Mouse (Mus musculus) gastrocnemius, postnatal 14 days (tissue): ENCODE measurements around the gene Upk1a. TPM values are rescaled to one million over a fixed set of nuclear protein-coding genes. Genes with fewer than 3 reads are reported as not detected.
A peak's percentile ranks its signal among the peaks of the same experiment; 100 is the strongest.

Experiments used
- DNase-seq: peaks from one replicate; pipeline ENCODE4 v3.0.0; 2021; ENCODE audit warnings: mixed read lengths
- intact Hi-C: fragments of 180-260 bp; cut with DNase I; formaldehyde crosslinking; loops from one replicate; pipeline ENCODE4 v1.15.1; 2025; ENCODE audit warnings: low total_unique reads
- long read RNA-seq, 2 experiments: library from polyadenylated mRNA; stranded (forward); transcript quantifications; one replicate each; pipeline ENCODE4 v2.0.0; 2021
- total RNA-seq, 2 experiments: library from RNA; stranded (reverse); gene quantifications; 2 replicates each; pipeline ENCODE4 v1.2.3; 2021

Gene Upk1a
- under 1 TPM; 0.14 to 0.16 TPM for total RNA-seq
- long read RNA-seq, experiment 1, partial matches to known transcripts, result 0 of 5 reads
- long read RNA-seq, experiment 1, other reads (novel, unspliced or antisense), result 5 of 5 reads
- long read RNA-seq, experiment 2, result 0 reads

GRCm38 (mm10) chr7:30612654-30613402 is at the start of gene Upk1a:
Gene Upk1a, minus strand, starts transcription at chr7:30612847.
- intact Hi-C loops, result loop anchor here (2.0 kb wide), 1 partner anchor 22 kb away; no protein-coding TSS in a partner anchor
- DNase-seq, result no peak

GRCm38 (mm10) chr7:30649591-30650540 is 37.2 kb upstream of the Upk1a start, which contains the start of gene Rbm42:
Gene Rbm42, minus strand, starts transcription at chr7:30650317.
- DNase-seq, result peak; percentile 99
- intact Hi-C loops, result no loop called here

- no peak for DNase-seq
- intact Hi-C loops, result no loop called here
Observed at GRCm38 (mm10) chr7:30639083-30639482, 26.4 kb upstream of the Upk1a start.

- intact Hi-C loops, result no loop called here
- no peak for DNase-seq
Observed at GRCm38 (mm10) chr7:30636395-30636794, 23.7 kb upstream of the Upk1a start.

GRCm38 (mm10) chr7:30635752-30636151 is 23.1 kb upstream of the Upk1a start, which contains the start of gene Etv2:
Gene Etv2, minus strand, starts transcription at chr7:30635852.
- DNase-seq, result no peak
- intact Hi-C loops, result no loop called here

GRCm38 (mm10) chr7:30634621-30635020 is 22.0 kb upstream of the Upk1a start:
- intact Hi-C loops, result no loop called here
- peak; percentile 30 for DNase-seq

GRCm38 (mm10) chr7:30633762-30634412 is 21.2 kb upstream of the Upk1a start:
- no peak for DNase-seq
- intact Hi-C loops, result no loop called here

GRCm38 (mm10) chr7:30629013-30629412 is 16.4 kb upstream of the Upk1a start:
- intact Hi-C loops, result no loop called here

GRCm38 (mm10) chr7:30626647-30627046 is 14.0 kb upstream of the Upk1a start:
- intact Hi-C loops, result no loop called here
- no peak for DNase-seq

More at GRCm38 (mm10) chr7:30629013-30629412, 16.4 kb upstream of the Upk1a start:
- DNase-seq, result no peak

- intact Hi-C loops, result no loop called here
Observed at GRCm38 (mm10) chr7:30625530-30626384, 13.1 kb upstream of the Upk1a start, which contains the start of gene Cox6b1. Gene Cox6b1, minus strand, starts transcription at chr7:30626151.

GRCm38 (mm10) chr7:30619202-30619601 is 6.6 kb upstream of the Upk1a start:
- DNase-seq, result no peak
- intact Hi-C loops, result no loop called here

More at GRCm38 (mm10) chr7:30625530-30626384, 13.1 kb upstream of the Upk1a start, which contains the start of gene Cox6b1:
- DNase-seq, result peak; percentile 87

GRCm38 (mm10) chr7:30618658-30619057 is 6.0 kb upstream of the Upk1a start:
- no peak for DNase-seq
- intact Hi-C loops, result no loop called here

- intact Hi-C loops, result no loop called here
- DNase-seq, result no peak
Observed at GRCm38 (mm10) chr7:30615049-30615760, 2.6 kb upstream of the Upk1a start.

- intact Hi-C loops, result no loop called here
- DNase-seq, result no peak
Observed at GRCm38 (mm10) chr7:30614454-30614853, 1.8 kb upstream of the Upk1a start.

GRCm38 (mm10) chr7:30613529-30614112 is 974 bp upstream of the Upk1a start:
- DNase-seq, result peak; percentile 38
- intact Hi-C loops, result loop anchor here (2.0 kb wide), 1 partner anchor 23 kb away; no protein-coding TSS in a partner anchor

- no peak for DNase-seq
Observed at GRCm38 (mm10) chr7:30610043-30610442, 2.6 kb downstream of the Upk1a start.

GRCm38 (mm10) chr7:30608476-30608875 is 4.2 kb downstream of the Upk1a start:
- intact Hi-C loops, result no loop called here
- DNase-seq, result no peak

More at GRCm38 (mm10) chr7:30610043-30610442, 2.6 kb downstream of the Upk1a start:
- intact Hi-C loops, result no loop called here
